Mouse (Mus musculus): ENCODE data around the gene Zfp697.
"Not testable (repeated sequence)": the region's sequence is repeated elsewhere in the genome, so short reads cannot be mapped to it uniquely, and the experiment has no call there.

The Zfp697 gene

GRCm38 (mm10) chr3:98422926-98423325 lies 40.7 kb downstream of the Zfp697 start:
- DNase-seq, result no peak

- no peak for DNase-seq
Observed at GRCm38 (mm10) chr3:98426749-98427148, 44.5 kb downstream of the Zfp697 start.

- DNase-seq, result no peak
Observed at GRCm38 (mm10) chr3:98427260-98427599, 45.0 kb downstream of the Zfp697 start.

GRCm38 (mm10) chr3:98427600-98428448 lies 45.6 kb downstream of the Zfp697 start:
- DNase-seq, result peak; percentile 87 to 89

- DNase-seq, result no peak
Observed at GRCm38 (mm10) chr3:98428449-98428775, 46.2 kb downstream of the Zfp697 start.

- no peak for DNase-seq
Observed at GRCm38 (mm10) chr3:98428928-98429525, 46.8 kb downstream of the Zfp697 start.

GRCm38 (mm10) chr3:98434088-98434816 lies 52.0 kb downstream of the Zfp697 start:
- DNase-seq, result no peak

- no peak for DNase-seq
Observed at GRCm38 (mm10) chr3:98435030-98435429, 52.8 kb downstream of the Zfp697 start.

- not testable (repeated sequence) for DNase-seq
Observed at GRCm38 (mm10) chr3:98442245-98442644, 60.0 kb downstream of the Zfp697 start.

- DNase-seq, result not testable (repeated sequence)
Observed at GRCm38 (mm10) chr3:98443149-98443779, 61.0 kb downstream of the Zfp697 start.

- DNase-seq, result not testable (repeated sequence)
Observed at GRCm38 (mm10) chr3:98443924-98444323, 61.7 kb downstream of the Zfp697 start.

- not testable (repeated sequence) for DNase-seq
Observed at GRCm38 (mm10) chr3:98453786-98454185, 71.5 kb downstream of the Zfp697 start.

- DNase-seq, result not testable (repeated sequence)
Observed at GRCm38 (mm10) chr3:98457026-98457425, 74.8 kb downstream of the Zfp697 start, which contains the start of gene Gm4450. Gene Gm4450, minus strand, starts transcription at chr3:98457126.

GRCm38 (mm10) chr3:98469323-98469722 lies 87.1 kb downstream of the Zfp697 start:
- not testable (repeated sequence) for DNase-seq

- not testable (repeated sequence) for DNase-seq
Observed at GRCm38 (mm10) chr3:98471057-98471456, 88.8 kb downstream of the Zfp697 start.

GRCm38 (mm10) chr3:98471499-98471898 lies 89.2 kb downstream of the Zfp697 start:
- DNase-seq, result not testable (repeated sequence)

GRCm38 (mm10) chr3:98494184-98494583 lies 111.9 kb downstream of the Zfp697 start:
- DNase-seq, result not testable (repeated sequence)

- not testable (repeated sequence) for DNase-seq
Observed at GRCm38 (mm10) chr3:98495055-98495454, 112.8 kb downstream of the Zfp697 start.

GRCm38 (mm10) chr3:98496762-98497161 lies 114.5 kb downstream of the Zfp697 start:
- not testable (repeated sequence) for DNase-seq

- not testable (repeated sequence) for DNase-seq
Observed at GRCm38 (mm10) chr3:98497401-98497800, 115.1 kb downstream of the Zfp697 start.

GRCm38 (mm10) chr3:98507229-98507628 lies 125.0 kb downstream of the Zfp697 start:
- DNase-seq, result not testable (repeated sequence)

- not testable (repeated sequence) for DNase-seq
Observed at GRCm38 (mm10) chr3:98510414-98510813, 128.2 kb downstream of the Zfp697 start, which contains the start of gene Hsd3b4. Gene Hsd3b4, minus strand, starts transcription at chr3:98510514.

- DNase-seq, result not testable (repeated sequence)
Observed at GRCm38 (mm10) chr3:98522779-98523178, 140.5 kb downstream of the Zfp697 start.

Data from cerebellum, postnatal 36 days (tissue).